ENCODE assay signal across 8 mouse cellular contexts in the genomic region with DNA sequence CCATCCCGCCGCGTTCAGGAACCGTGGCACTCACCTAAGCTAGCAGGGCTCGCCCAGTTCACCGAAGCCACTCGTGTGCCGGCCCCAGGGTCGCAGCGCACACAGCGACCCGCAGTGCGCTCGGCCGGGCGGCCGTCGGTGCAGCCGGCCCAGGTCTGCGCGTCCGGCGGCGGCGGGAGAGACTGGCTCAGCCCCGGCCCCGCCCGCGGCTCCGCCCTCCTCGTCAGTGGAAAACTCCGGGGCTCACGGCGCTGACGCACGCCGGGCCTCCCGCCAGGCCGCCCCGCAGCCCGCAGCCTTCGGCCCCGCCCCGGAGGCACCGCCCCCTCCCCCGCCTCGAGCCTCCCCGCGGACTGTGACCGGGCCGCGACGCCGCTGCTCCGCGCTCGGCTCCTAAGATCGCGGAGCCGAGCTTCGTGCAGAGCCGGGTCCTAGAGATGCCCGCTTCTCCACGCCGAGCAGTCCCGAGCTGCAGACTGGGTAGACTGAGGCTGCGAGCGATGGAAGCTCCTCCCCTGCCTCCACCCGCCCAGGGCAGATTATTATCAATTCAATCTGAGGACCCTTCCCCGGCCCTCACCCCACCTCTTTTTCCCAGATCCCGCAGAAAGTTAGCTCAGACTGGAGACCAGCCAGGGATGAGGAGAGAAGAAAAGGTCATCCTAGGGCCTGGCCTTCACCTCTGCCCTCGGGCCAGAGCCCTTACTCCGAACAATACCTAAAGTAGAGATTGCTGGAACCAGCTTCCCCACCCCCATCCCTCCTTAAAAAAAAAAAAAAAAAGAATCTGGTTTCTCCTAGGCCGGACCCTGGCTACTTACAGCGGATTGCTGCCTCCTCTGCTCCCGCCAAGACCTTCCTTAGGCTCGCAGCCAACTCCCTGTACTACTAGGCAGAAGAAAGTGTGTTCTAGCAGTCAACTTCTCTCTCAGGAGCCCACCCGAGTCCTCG. TPM values are rescaled to one million over a fixed set of nuclear protein-coding genes. Genes with fewer than 3 reads are reported as not detected.
DNase-seq lines count a peak whose midpoint lies in the region; ATAC-seq lines count a peak whose summit lies in the region.

No protein-coding gene starts in this region.

- no peaks in the 10 kb centered on the region for H3K9me3 ChIP-seq in hindbrain, embryonic 11.5 days (ENCODE audit: control insufficient read depth, low read length)

- H3K4me3 ChIP-seq in hindbrain, embryonic 11.5 days (ENCODE audit: low read depth, low read length) = peak overlapping the region; percentile 51

- H3K4me1 ChIP-seq in hindbrain, embryonic 11.5 days (replicated peaks; ENCODE audit: control insufficient read depth, insufficient read depth, low read length) = peaks cover 30% of the 10 kb centered on the region

- H3K4me2 ChIP-seq in hindbrain, embryonic 11.5 days (replicated peaks; ENCODE audit: low read depth, low read length) = peak overlapping the region; percentile 93

- WGBS in hindbrain, embryonic 11.5 days = under 1% methylated on average over 65 of the region's 79 CpGs

- H3K36me3 ChIP-seq in hindbrain, embryonic 11.5 days (ENCODE audit: control insufficient read depth, insufficient read depth, low read length) = no peaks in the 10 kb centered on the region

- peak overlapping the region; percentile 44 for H3K9ac ChIP-seq in hindbrain, embryonic 11.5 days (ENCODE audit: low read depth, low read length)

- DNase-seq in NIH3T3 (ENCODE audit: low read depth) = peak; percentile 92
- DNase-seq in cerebellum, adult 8-10 months = peak; percentile 82
- peak; percentile 82 for DNase-seq in hindbrain, embryonic 11.5 days (ENCODE audit: low spot score)
- DNase-seq in layer of hippocampus, postnatal 36 days = peak; percentile 87 to 90
- peak; percentile 94 to 96 for DNase-seq in lung, postnatal 4 days
- DNase-seq in retina, postnatal 1 day = peak; percentile 86
- DNase-seq in thymus, postnatal 4 days = peak; percentile 90

- H3K27me3 ChIP-seq in hindbrain, embryonic 11.5 days (ENCODE audit: control insufficient read depth, insufficient read depth, low read length) = peaks cover 10% of the 10 kb centered on the region

- peak; percentile 38 for ATAC-seq in frontal cortex, adult (ENCODE audit: low TSS enrichment)
- peak; percentile 62 for ATAC-seq in hindbrain, embryonic 11.5 days (ENCODE audit: low FRiP score)

- H3K27ac ChIP-seq in hindbrain, embryonic 11.5 days (ENCODE audit: low read depth, low read length) = no peak overlapping the region

RNA-seq across cellular contexts. Expression of a gene that starts 0.6 kb away (rescaled TPM):
- 0.62 and 1.3 TPM in 2 replicates for polyA plus RNA-seq in hindbrain, embryonic 11.5 days (2014; fragmentation: Nextera tagmentation; extraction: Ambion mirVana)
- total RNA-seq in layer of hippocampus, postnatal 36 days (2021) = 10 to 100 TPM; 12.8 to 15.5 TPM

RNA-seq across cellular contexts. Expression of a gene that starts 39.5 kb away (rescaled TPM):
- polyA plus RNA-seq in hindbrain, embryonic 11.5 days (2014; fragmentation: Nextera tagmentation; extraction: Ambion mirVana) = 0.04 TPM in 1 of 2 replicates, not detected in the other
- under 1 TPM; 0.05 to 0.20 TPM for total RNA-seq in layer of hippocampus, postnatal 36 days (2021)

RNA-seq across cellular contexts. Expression of a gene that starts 46.5 kb away (rescaled TPM):
- polyA plus RNA-seq in hindbrain, embryonic 11.5 days (2014; fragmentation: Nextera tagmentation; extraction: Ambion mirVana) = 0.23 and 0.60 TPM in 2 replicates
- total RNA-seq in layer of hippocampus, postnatal 36 days (2021) = under 1 TPM; 0.80 to 0.86 TPM

RNA-seq across cellular contexts. Expression of a gene that starts 46.5 kb away (rescaled TPM):
- 17.3 and 18.5 TPM in 2 replicates for polyA plus RNA-seq in hindbrain, embryonic 11.5 days (2014; fragmentation: Nextera tagmentation; extraction: Ambion mirVana)
- 10 to 100 TPM; 33.4 to 35.2 TPM for total RNA-seq in layer of hippocampus, postnatal 36 days (2021)
